Mouse (Mus musculus): ENCODE measurements at regions not wholly inside any gene's neighbourhood (a gene's known extent, or its start where the extent isn't known, plus 50 kb on each side); places are given as distances from the start of the nearest gene placed in this dataset.

GRCm38 (mm10) chrX:150709416-150709815 lies 52.0 kb upstream of the Tro start:
- DNase-seq: peak; percentile 5 to 37

Data from kidney, postnatal 36 days (tissue).